Mouse (Mus musculus): ENCODE measurements around the gene Fam181a. TPM values are rescaled to one million over a fixed set of nuclear protein-coding genes. Genes with fewer than 3 reads are reported as not detected.

Gene Fam181a
- total RNA-seq, 4 experiments from 2014 or later, result 1.9 to 4.9 (median 3.1) TPM

GRCm38 (mm10) chr12:103314640-103315361 is 4.0 kb downstream of the Fam181a start:
- DNase-seq (ENCODE audit: low spot score in 2 of 2), result no peak

- DNase-seq (ENCODE audit: low spot score in 2 of 2), result no peak
Observed at GRCm38 (mm10) chr12:103315831-103316545, 5.2 kb downstream of the Fam181a start.

GRCm38 (mm10) chr12:103322801-103323200 is 12.0 kb downstream of the Fam181a start:
- no peak for DNase-seq (ENCODE audit: low spot score in 2 of 2)

GRCm38 (mm10) chr12:103325156-103325857 is 14.5 kb downstream of the Fam181a start:
- DNase-seq (ENCODE audit: low spot score in 2 of 2), result peak; percentile 70 to 85

- DNase-seq (ENCODE audit: low spot score in 2 of 2), result no peak
Observed at GRCm38 (mm10) chr12:103326569-103326968, 15.8 kb downstream of the Fam181a start.

- DNase-seq (ENCODE audit: low spot score in 2 of 2), result no peak
Observed at GRCm38 (mm10) chr12:103327107-103327506, 16.3 kb downstream of the Fam181a start.

- no peak for DNase-seq (ENCODE audit: low spot score in 2 of 2)
Observed at GRCm38 (mm10) chr12:103328448-103329191, 17.8 kb downstream of the Fam181a start.

- DNase-seq (ENCODE audit: low spot score in 2 of 2), result no peak
Observed at GRCm38 (mm10) chr12:103331491-103331890, 20.7 kb downstream of the Fam181a start.

GRCm38 (mm10) chr12:103332879-103333278 is 22.1 kb downstream of the Fam181a start:
- no peak for DNase-seq (ENCODE audit: low spot score in 2 of 2)

- no peak for DNase-seq (ENCODE audit: low spot score in 2 of 2)
Observed at GRCm38 (mm10) chr12:103333426-103333825, 22.7 kb downstream of the Fam181a start.

- no peak for DNase-seq (ENCODE audit: low spot score in 2 of 2)
Observed at GRCm38 (mm10) chr12:103336766-103337165, 26.0 kb downstream of the Fam181a start.

- no peak for DNase-seq (ENCODE audit: low spot score in 2 of 2)
Observed at GRCm38 (mm10) chr12:103338162-103338798, 27.5 kb downstream of the Fam181a start.

- DNase-seq (ENCODE audit: low spot score in 2 of 2), result no peak
Observed at GRCm38 (mm10) chr12:103341212-103341611, 30.4 kb downstream of the Fam181a start.

- no peak for DNase-seq (ENCODE audit: low spot score in 2 of 2)
Observed at GRCm38 (mm10) chr12:103343456-103343855, 32.7 kb downstream of the Fam181a start.

GRCm38 (mm10) chr12:103344934-103345333 is 34.2 kb downstream of the Fam181a start:
- no peak for DNase-seq (ENCODE audit: low spot score in 2 of 2)

- peak in 1 of 2 experiments; percentile 77 for DNase-seq (ENCODE audit: low spot score in 2 of 2)
Observed at GRCm38 (mm10) chr12:103346945-103347344, 36.2 kb downstream of the Fam181a start.

- DNase-seq (ENCODE audit: low spot score in 2 of 2), result no peak
Observed at GRCm38 (mm10) chr12:103347406-103347805, 36.6 kb downstream of the Fam181a start.

GRCm38 (mm10) chr12:103348506-103348905 is 37.7 kb downstream of the Fam181a start:
- peak; percentile 50 to 76 for DNase-seq (ENCODE audit: low spot score in 2 of 2)

GRCm38 (mm10) chr12:103352735-103353134 is 42.0 kb downstream of the Fam181a start:
- DNase-seq (ENCODE audit: low spot score in 2 of 2), result no peak

- DNase-seq (ENCODE audit: low spot score in 2 of 2), result peak in 1 of 2 experiments; percentile 49
Observed at GRCm38 (mm10) chr12:103353538-103353937, 42.8 kb downstream of the Fam181a start.

Data from left cerebral cortex, adult 8-10 months (tissue).